ENCODE assay signal across 27 mouse cellular contexts in genomic region chr11:94767241-94767640, GRCm38 (mm10). TPM values are rescaled to one million over a fixed set of nuclear protein-coding genes. Genes with fewer than 3 reads are reported as not detected.
DNase-seq lines count a peak whose midpoint lies in the region; TF ChIP-seq lines count a peak whose summit lies in the region.
"Had no signal": no experiment of that assay in that cellular context is flagged by ENCODE, and none has a peak within 500 bp of the region (broad histone marks: within the 10 kb centered on the region; RNA-seq: fewer than 3 reads in every experiment).

No protein-coding gene starts in this region.

- TF ChIP-seq CTCF in C2C12 (IDR thresholded peaks at IDR 0.05; ENCODE audit: control insufficient read depth, insufficient read depth, insufficient read length): no peak

- no peaks in the 10 kb centered on the region for H3K79me2 ChIP-seq in C2C12 (ENCODE audit: control insufficient read depth, insufficient read depth)

- H3K79me3 ChIP-seq in C2C12 (ENCODE audit: low read depth): no peaks in the 10 kb centered on the region

- no peaks in the 10 kb centered on the region for H3K27me3 ChIP-seq in C2C12 (ENCODE audit: control insufficient read depth, insufficient read depth, insufficient read length)

- no peak overlapping the region for H3ac ChIP-seq in C2C12 (ENCODE audit: control insufficient read depth, insufficient read length, low read depth)

- intact Hi-C loops in heart, postnatal 14 days (cut with DNase I): no loop called here

- peak; percentile 48 to 80 for DNase-seq in adrenal gland, adult (ENCODE audit: inconsistent age in 2 of 2, low spot score in 1 of 2)
- DNase-seq in adrenal gland, postnatal 4 days (ENCODE audit: low spot score in 2 of 2): no peak
- DNase-seq in adrenal gland, adult 2 months: peak; percentile 59
- no peak for DNase-seq in adrenal gland, postnatal 10 days
- no peak for DNase-seq in heart, postnatal 14 days
- DNase-seq: adrenal gland, adult 8-10 months; adrenal gland, postnatal 14 days; adrenal gland, postnatal 25 days; B cell, adult 2 months; cerebellum, adult 11 months; cerebellum, adult 11-12 months; cerebellum, adult 18-20 months; cerebellum, adult 2 months; cerebellum, adult 8-10 months; cerebellum, adult 9-10 months; cerebellum, adult 9-11 months; cerebellum, postnatal 10 days had no signal

- H3K4me3 ChIP-seq in C2C12 (ENCODE audit: insufficient read depth, poor library complexity, severe bottlenecking): no peak overlapping the region

- no peaks in the 10 kb centered on the region for H3K36me3 ChIP-seq in C2C12 (ENCODE audit: control insufficient read depth, insufficient read depth)
- H3K36me3 ChIP-seq: G1E had no signal

TF ChIP-seq in C2C12, 6 proteins besides CTCF, POLR2A, EP300 and RAD21:
- peak; percentile 65 for TF ChIP-seq MYOD1 (IDR thresholded peaks at IDR 0.05; ENCODE audit: control insufficient read depth, insufficient read length, low read depth)
- no peak for TF ChIP-seq USF1 (IDR thresholded peaks at IDR 0.05; ENCODE audit: low read depth)

RNA-seq across cellular contexts. Expression of gene Tmem92, which starts 15.3 kb away (rescaled TPM):
- not detected for total RNA-seq in adrenal gland, postnatal 4 days (2021)
- not detected for total RNA-seq in adrenal gland, adult 2 months (2021)
- not detected in 2 replicates for polyA plus RNA-seq in adrenal gland, adult 2 months (2012; rRNA removed)
- not detected for total RNA-seq in adrenal gland, postnatal 10 days (2021)
- 0.13 TPM for polyA plus RNA-seq in C2C12 (2012; fragmentation: generic; extraction: Trizol)
- total RNA-seq in heart, postnatal 14 days (2021): not detected
- total RNA-seq: adrenal gland, adult 18-20 months; adrenal gland, adult 8-10 months; adrenal gland, postnatal 14 days; adrenal gland, postnatal 25 days; adrenal gland, postnatal 36 days; CH12.LX; MEL had no signal
- polyA plus RNA-seq: activated CD4-positive, CD25-positive, alpha-beta regulatory T cell, adult 4 months; brain, embryonic 14.5 days; CD4-positive, CD25-positive, alpha-beta regulatory T cell, adult 4 months; cerebellum, adult 2 months; G1E; Patski had no signal

RNA-seq across cellular contexts. Expression of gene Cdc34b, which starts 25.7 kb away (rescaled TPM):
- under 1 TPM; 0.67 to 0.87 TPM for total RNA-seq in adrenal gland, postnatal 4 days (2021)
- under 1 TPM; 0.31 to 0.40 TPM for total RNA-seq in adrenal gland, adult 2 months (2021)
- 0.10 and 0.55 TPM in 2 replicates for polyA plus RNA-seq in adrenal gland, adult 2 months (2012; rRNA removed)
- total RNA-seq in adrenal gland, postnatal 10 days (2021): under 1 TPM; 0.36 to 0.48 TPM
- polyA plus RNA-seq in C2C12 (2012; fragmentation: generic; extraction: Trizol): 0.02 TPM
- total RNA-seq in heart, postnatal 14 days (2021): 1 to 10 TPM; 1.2 TPM
- total RNA-seq: adrenal gland, postnatal 14 days had no signal
- polyA plus RNA-seq: activated CD4-positive, CD25-positive, alpha-beta regulatory T cell, adult 4 months; CD4-positive, CD25-positive, alpha-beta regulatory T cell, adult 4 months; G1E had no signal

Comparison
In these comparisons a context has a peak if more than half of its experiments do, and no peak if none do; other contexts are left out.
1. DNase-seq: peak in adrenal gland, adult (2 of 2) and adrenal gland, adult 2 months (single experiment); none in adrenal gland, postnatal 4 days (0 of 2), adrenal gland, postnatal 10 days (single experiment) and heart, postnatal 14 days (0 of 2).